Mouse (Mus musculus): ENCODE data around the gene Nup214. TPM values are rescaled to one million over a fixed set of nuclear protein-coding genes. Genes with fewer than 3 reads are reported as not detected.
A peak's percentile ranks its signal among the peaks of the same experiment; 100 is the strongest.

Gene Nup214
- polyA plus RNA-seq, 1 experiment from 2014 or later, result 40.5 TPM

DNA sequence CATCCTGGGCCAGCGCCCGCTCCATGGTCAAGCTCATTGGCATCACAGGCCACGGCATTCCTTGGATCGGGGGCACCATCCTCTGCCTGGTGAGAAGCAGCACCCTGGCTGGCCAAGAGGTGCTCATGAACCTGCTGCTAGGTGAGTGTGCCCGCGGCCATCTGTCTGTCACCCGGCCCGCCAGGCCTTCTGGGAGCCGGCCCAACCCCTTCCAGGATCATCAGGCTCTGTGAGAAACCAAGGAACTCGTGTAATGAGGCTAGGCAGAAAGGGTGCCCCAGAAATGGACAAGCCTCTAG lies 121.8 kb downstream of the Nup214 start:
- peak overlapping the region; percentile 35; the same call in 1 of the 2 replicates for H3K9ac ChIP-seq
- no peaks in the 10 kb centered on the region for H3K9me3 ChIP-seq (replicated peaks)
- H3K36me3 ChIP-seq (replicated peaks), result no peaks in the 10 kb centered on the region
- no peak for ATAC-seq (ENCODE audit: insufficient read depth)
- no peaks in the 10 kb centered on the region for H3K27me3 ChIP-seq
- peak overlapping the region; percentile 34; the same call in 1 of the 2 replicates for H3K4me3 ChIP-seq (replicated peaks)
- no peak overlapping the region; the same call in 1 of the 2 replicates for H3K27ac ChIP-seq (replicated peaks)
- peak overlapping the region; percentile 54 for H3K4me2 ChIP-seq
- H3K4me1 ChIP-seq (replicated peaks), result peaks cover 49% of the 10 kb centered on the region
- 83% methylated on average over 10 of the region's 10 CpGs for WGBS (ENCODE audit: insufficient replicate concordance)

DNA sequence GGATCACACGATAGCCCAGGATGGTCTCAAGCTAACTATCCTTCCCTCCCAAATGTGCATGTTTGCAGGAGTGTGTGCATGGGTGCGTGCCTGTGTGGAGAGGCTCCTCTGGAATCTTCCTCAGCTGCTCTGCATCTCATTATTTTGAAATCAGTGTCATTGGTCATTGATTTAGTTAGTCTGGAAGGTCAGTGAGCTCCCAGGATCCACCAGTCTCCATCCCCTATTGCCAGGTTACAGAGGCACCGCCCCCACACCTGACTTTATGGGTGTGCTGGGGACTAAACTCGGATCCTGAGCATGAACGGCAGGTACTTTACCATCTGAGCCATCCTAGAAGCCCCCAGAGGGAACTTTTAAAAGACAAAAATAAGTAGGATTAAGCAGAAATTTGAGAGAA lies 128.7 kb downstream of the Nup214 start:
- H3K4me3 ChIP-seq (replicated peaks), result no peak overlapping the region
- no peaks in the 10 kb centered on the region; the same call in 1 of the 2 replicates for H3K27me3 ChIP-seq
- no peak overlapping the region for H3K27ac ChIP-seq (replicated peaks)
- ATAC-seq (ENCODE audit: insufficient read depth), result no peak
- H3K9ac ChIP-seq, result no peak overlapping the region
- H3K4me2 ChIP-seq, result no peak overlapping the region
- no peaks in the 10 kb centered on the region for H3K36me3 ChIP-seq (replicated peaks)
- H3K4me1 ChIP-seq (replicated peaks), result peaks cover 44% of the 10 kb centered on the region
- WGBS (ENCODE audit: insufficient replicate concordance), result 57% methylated on average over 5 of the region's 5 CpGs
- H3K9me3 ChIP-seq (replicated peaks), result no peaks in the 10 kb centered on the region

DNA sequence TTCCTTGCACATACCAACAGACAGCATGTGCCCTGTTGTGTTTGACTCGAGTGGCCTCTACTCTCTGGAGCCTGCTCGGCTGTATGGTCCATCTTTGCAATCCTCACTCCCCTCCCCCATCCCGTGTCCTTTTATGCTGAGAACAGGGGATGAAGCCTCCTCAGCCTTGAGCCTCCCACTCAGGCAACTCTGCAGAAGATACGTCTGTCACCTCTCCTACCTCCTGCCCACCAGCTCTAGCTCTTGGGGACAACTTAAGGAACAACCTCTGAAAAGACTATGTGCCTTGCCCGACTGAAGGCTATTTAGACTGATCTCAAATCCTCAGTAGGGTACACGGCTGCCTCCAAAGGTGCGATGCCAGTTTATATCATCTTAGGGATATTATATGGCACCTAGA lies 129.3 kb downstream of the Nup214 start:
- Histone ChIP-seq H3K27me3 (no peaks in the 10 kb centered on the region; the same call in 1 of the 2 replicates), H3K4me1 (replicated peaks) (peaks cover 40% of the 10 kb centered on the region), H3K4me2 (no peak overlapping the region), H3K4me3 (replicated peaks) (no peak overlapping the region), H3K27ac (replicated peaks) (no peak overlapping the region), H3K36me3 (replicated peaks) (no peaks in the 10 kb centered on the region), H3K9me3 (replicated peaks) (no peaks in the 10 kb centered on the region), H3K9ac (no peak overlapping the region)
- 64% methylated on average over 7 of the region's 7 CpGs for WGBS (ENCODE audit: insufficient replicate concordance)
- ATAC-seq (ENCODE audit: insufficient read depth), result no peak

Small RNAs within 50 kb of the gene (microRNA-seq; reads per million reads assigned to microRNA genes)
- gene Mir7674, result not detected

Other genes starting within 250 kb of the Nup214 start
- 0.03 and 0.08 TPM in 2 replicates for gene Qrfp, start 163.9 kb upstream of the Nup214 start, polyA plus RNA-seq (2015; fragmentation: Nextera tagmentation; extraction: Ambion mirVana)
- 0.02 TPM in 1 of 2 replicates, not detected in the other for gene Fibcd1, start 128.4 kb upstream of the Nup214 start, polyA plus RNA-seq (2015; fragmentation: Nextera tagmentation; extraction: Ambion mirVana)
- gene Lamc3, start 87.1 kb upstream of the Nup214 start, polyA plus RNA-seq (2015; fragmentation: Nextera tagmentation; extraction: Ambion mirVana), result 0.06 TPM in 1 of 2 replicates, not detected in the other
- 1.2 and 1.5 TPM in 2 replicates for gene Aif1l, start 24.3 kb upstream of the Nup214 start, polyA plus RNA-seq (2015; fragmentation: Nextera tagmentation; extraction: Ambion mirVana)
- 11.4 TPM in 2 replicates for gene Fam78a, start 110.4 kb downstream of the Nup214 start, polyA plus RNA-seq (2015; fragmentation: Nextera tagmentation; extraction: Ambion mirVana)
- 1.9 and 2.0 TPM in 2 replicates for gene Plpp7, start 121.1 kb downstream of the Nup214 start, polyA plus RNA-seq (2015; fragmentation: Nextera tagmentation; extraction: Ambion mirVana)
- 8.3 and 9.6 TPM in 2 replicates for gene Prrc2b, start 176.6 kb downstream of the Nup214 start, polyA plus RNA-seq (2015; fragmentation: Nextera tagmentation; extraction: Ambion mirVana)